Mouse (Mus musculus) hindbrain, embryonic 16.5 days (tissue): ENCODE measurements at regions not wholly inside any gene's neighbourhood (a gene's known extent, or its start where the extent isn't known, plus 50 kb on each side); places are given as distances from the start of the nearest gene placed in this dataset.

Experiments
- ATAC-seq: fragments of 200-750 bp; cut with Nextera tagmentation; 2 replicates; pipeline ENCODE4 v1.8.0; 2017; ENCODE audit warnings: moderate TSS enrichment, moderate library complexity
- H3K27ac ChIP-seq: fragments of 300-500 bp; sonication (generic); 2 replicates; pipeline ENCODE4 v1.5.1; 2014; ENCODE audit warnings: low read depth, mild to moderate bottlenecking, control low read depth, low read length, moderate library complexity
- H3K27me3 ChIP-seq: fragments of 300-500 bp; sonication (generic); replicated peaks from 2 replicates; pipeline ENCODE4 v1.6.1; 2014; ENCODE audit warnings: low read length; ENCODE audit not compliant: control insufficient read depth, insufficient read depth
- H3K36me3 ChIP-seq: fragments of 300-500 bp; sonication (generic); 2 replicates; pipeline ENCODE4 v1.6.1; 2014; ENCODE audit warnings: mild to moderate bottlenecking, low read length, moderate library complexity, mixed read lengths; ENCODE audit not compliant: control insufficient read depth, insufficient read depth
- H3K4me1 ChIP-seq: fragments of 300-500 bp; sonication (generic); 2 replicates; pipeline ENCODE4 v1.6.1; 2014; ENCODE audit warnings: low read depth, low read length; ENCODE audit not compliant: control insufficient read depth, insufficient read depth
- H3K4me2 ChIP-seq: fragments of 300-500 bp; sonication (generic); 2 replicates; pipeline ENCODE4 v1.6.1; 2014; ENCODE audit warnings: mild to moderate bottlenecking, low read length, control low read depth, moderate library complexity
- H3K4me3 ChIP-seq: fragments of 300-500 bp; sonication (generic); 2 replicates; pipeline ENCODE4 v1.5.1; 2014; ENCODE audit warnings: mild to moderate bottlenecking, low read length, control low read depth, moderate library complexity
- H3K9ac ChIP-seq: fragments of 300-500 bp; sonication (generic); 2 replicates; pipeline ENCODE4 v1.6.1; 2014; ENCODE audit warnings: low read depth, mild to moderate bottlenecking, control low read depth, low read length, moderate library complexity
- H3K9me3 ChIP-seq: fragments of 300-500 bp; sonication (generic); 2 replicates; pipeline ENCODE4 v1.6.1; 2014; ENCODE audit warnings: mild to moderate bottlenecking, low read length, moderate library complexity; ENCODE audit not compliant: control insufficient read depth
- WGBS: fragments of 180-500 bp; shearing (Covaris S2); extraction: QIAGEN DNeasy Blood & Tissue Kit; methylation state at CpG from one replicate; pipeline ENCODE4 v1.1.7; 2014; 5-methylcytosine and 5-hydroxymethylcytosine counted together

- no peak for ATAC-seq
- WGBS = 27% methylated on average over 2 of the region's 2 CpGs
- Histone ChIP-seq H3K9me3 (no peaks in the 10 kb centered on the region), H3K27me3 (no peaks in the 10 kb centered on the region), H3K36me3 (no peaks in the 10 kb centered on the region), H3K27ac (no peak overlapping the region), H3K4me2 (no peak overlapping the region), H3K9ac (no peak overlapping the region), H3K4me1 (no peaks in the 10 kb centered on the region; the same call in 1 of the 2 replicates), H3K4me3 (no peak overlapping the region)
Observed at GRCm38 (mm10) chr1:137323035-137323680, 362.9 kb upstream of the Nr5a2 start.

- Histone ChIP-seq H3K4me1 (no peaks in the 10 kb centered on the region), H3K4me2 (no peak overlapping the region), H3K27ac (no peak overlapping the region), H3K36me3 (no peaks in the 10 kb centered on the region), H3K4me3 (no peak overlapping the region), H3K9ac (no peak overlapping the region), H3K9me3 (no peaks in the 10 kb centered on the region), H3K27me3 (no peaks in the 10 kb centered on the region)
- WGBS = 75% methylated on average over 5 of the region's 5 CpGs
- no peak for ATAC-seq
Observed at GRCm38 (mm10) chr1:137302757-137303422, 342.6 kb upstream of the Nr5a2 start.

- H3K36me3 ChIP-seq = no peaks in the 10 kb centered on the region
- no peak overlapping the region for H3K9ac ChIP-seq
- no peaks in the 10 kb centered on the region for H3K9me3 ChIP-seq
- WGBS = 70% methylated on average over 10 of the region's 10 CpGs
- H3K27ac ChIP-seq = no peak overlapping the region
- no peaks in the 10 kb centered on the region for H3K4me1 ChIP-seq
- no peak for ATAC-seq
- H3K4me2 ChIP-seq = no peak overlapping the region
- H3K4me3 ChIP-seq = no peak overlapping the region
- H3K27me3 ChIP-seq = no peaks in the 10 kb centered on the region
Observed at GRCm38 (mm10) chr1:137297780-137298569, 337.7 kb upstream of the Nr5a2 start.

- Histone ChIP-seq H3K27me3 (no peaks in the 10 kb centered on the region), H3K9ac (no peak overlapping the region), H3K36me3 (no peaks in the 10 kb centered on the region), H3K4me2 (no peak overlapping the region), H3K4me3 (no peak overlapping the region), H3K27ac (no peak overlapping the region), H3K4me1 (no peaks in the 10 kb centered on the region), H3K9me3 (no peaks in the 10 kb centered on the region)
- WGBS = 78% methylated on average over 9 of the region's 9 CpGs
- no peak for ATAC-seq
Observed at GRCm38 (mm10) chr1:137289456-137289855, 329.2 kb upstream of the Nr5a2 start.

- Histone ChIP-seq H3K4me1 (no peaks in the 10 kb centered on the region), H3K27me3 (no peaks in the 10 kb centered on the region), H3K4me3 (no peak overlapping the region), H3K36me3 (no peaks in the 10 kb centered on the region), H3K9ac (no peak overlapping the region), H3K27ac (no peak overlapping the region), H3K9me3 (no peaks in the 10 kb centered on the region), H3K4me2 (no peak overlapping the region)
- ATAC-seq = no peak
- WGBS = 70% methylated on average over 5 of the region's 5 CpGs
Observed at GRCm38 (mm10) chr1:137283291-137283690, 323.0 kb upstream of the Nr5a2 start.

GRCm38 (mm10) chr1:137282457-137282856, 322.2 kb upstream of the Nr5a2 start:
- ATAC-seq = no peak
- H3K27me3 ChIP-seq = no peaks in the 10 kb centered on the region
- no peaks in the 10 kb centered on the region for H3K4me1 ChIP-seq
- no peak overlapping the region for H3K9ac ChIP-seq
- WGBS = 86% methylated on average over 5 of the region's 5 CpGs
- no peak overlapping the region for H3K27ac ChIP-seq
- no peak overlapping the region for H3K4me3 ChIP-seq
- H3K36me3 ChIP-seq = no peaks in the 10 kb centered on the region
- no peak overlapping the region for H3K4me2 ChIP-seq
- H3K9me3 ChIP-seq = no peaks in the 10 kb centered on the region

- no peak overlapping the region for H3K27ac ChIP-seq
- no peak overlapping the region for H3K9ac ChIP-seq
- H3K27me3 ChIP-seq = no peaks in the 10 kb centered on the region
- no peak for ATAC-seq
- H3K4me1 ChIP-seq = no peaks in the 10 kb centered on the region
- no peaks in the 10 kb centered on the region for H3K9me3 ChIP-seq
- H3K36me3 ChIP-seq = no peaks in the 10 kb centered on the region
- H3K4me3 ChIP-seq = no peak overlapping the region
- WGBS = 73% methylated on average over 10 of the region's 10 CpGs
- no peak overlapping the region for H3K4me2 ChIP-seq
Observed at GRCm38 (mm10) chr1:137280391-137281386, 320.4 kb upstream of the Nr5a2 start.

- Histone ChIP-seq H3K36me3 (no peaks in the 10 kb centered on the region), H3K27me3 (no peaks in the 10 kb centered on the region), H3K9me3 (no peaks in the 10 kb centered on the region), H3K9ac (no peak overlapping the region), H3K4me1 (no peaks in the 10 kb centered on the region), H3K4me2 (no peak overlapping the region), H3K27ac (no peak overlapping the region), H3K4me3 (no peak overlapping the region)
- WGBS = 97% methylated on average over 2 of the region's 2 CpGs
- no peak for ATAC-seq
Observed at GRCm38 (mm10) chr1:137279981-137280380, 319.7 kb upstream of the Nr5a2 start.
